Mouse (Mus musculus) heart, embryonic 13.5 days (tissue): ENCODE measurements around the gene Slc12a5. TPM values are rescaled to one million over a fixed set of nuclear protein-coding genes. Genes with fewer than 3 reads are reported as not detected.
A peak's percentile ranks its signal among the peaks of the same experiment; 100 is the strongest.

Experiments
- ATAC-seq: fragments of 200-750 bp; cut with Nextera tagmentation; 2 replicates; pipeline ENCODE4 v1.8.0; 2017; ENCODE audit warnings: moderate TSS enrichment; ENCODE audit not compliant: insufficient number of reproducible peaks, low FRiP score, low TSS enrichment; ENCODE audit errors: extremely low read depth
- H3K27ac ChIP-seq: fragments of 300-500 bp; sonication (generic); replicated peaks from 2 replicates; pipeline ENCODE4 v1.5.1; 2015; ENCODE audit warnings: moderate library complexity, mild to moderate bottlenecking, inconsistent platforms
- H3K27me3 ChIP-seq: fragments of 300-500 bp; sonication (generic); replicated peaks from 2 replicates; pipeline ENCODE4 v1.6.1; 2015; ENCODE audit warnings: mild to moderate bottlenecking, inconsistent platforms
- H3K36me3 ChIP-seq: fragments of 300-500 bp; sonication (generic); 2 replicates; pipeline ENCODE4 v1.6.1; 2015; ENCODE audit warnings: mild to moderate bottlenecking, inconsistent platforms
- H3K4me1 ChIP-seq: fragments of 300-500 bp; sonication (generic); 2 replicates; pipeline ENCODE4 v1.6.1; 2015; ENCODE audit warnings: inconsistent platforms
- H3K4me2 ChIP-seq: fragments of 300-500 bp; sonication (generic); 2 replicates; pipeline ENCODE4 v1.6.1; 2015; ENCODE audit warnings: inconsistent platforms, mild to moderate bottlenecking, moderate library complexity
- H3K4me3 ChIP-seq: fragments of 300-500 bp; sonication (generic); 2 replicates; pipeline ENCODE4 v1.5.1; 2015; ENCODE audit warnings: moderate library complexity, mild to moderate bottlenecking, inconsistent platforms
- H3K9ac ChIP-seq: fragments of 300-500 bp; sonication (generic); 2 replicates; pipeline ENCODE4 v1.6.1; 2015; ENCODE audit warnings: inconsistent platforms, mild to moderate bottlenecking, moderate library complexity
- H3K9me3 ChIP-seq: fragments of 300-500 bp; sonication (generic); 2 replicates; pipeline ENCODE4 v1.6.1; 2016; ENCODE audit warnings: inconsistent platforms
- WGBS: fragments of 180-500 bp; shearing (Covaris S2); methylation state at CpG from one replicate; pipeline ENCODE4 v1.1.7; 2015; ENCODE audit warnings: mixed read lengths; 5-methylcytosine and 5-hydroxymethylcytosine counted together
- polyA plus RNA-seq: library from polyadenylated mRNA; unstranded; fragments of >200 nt; fragmentation: Nextera tagmentation; extraction: Ambion mirVana; gene quantifications from 2 replicates; pipeline ENCODE4 v1.2.1, GENCODE M21; 2015

Gene Slc12a5
- polyA plus RNA-seq, 1 experiment from 2014 or later = 0.56 TPM

DNA sequence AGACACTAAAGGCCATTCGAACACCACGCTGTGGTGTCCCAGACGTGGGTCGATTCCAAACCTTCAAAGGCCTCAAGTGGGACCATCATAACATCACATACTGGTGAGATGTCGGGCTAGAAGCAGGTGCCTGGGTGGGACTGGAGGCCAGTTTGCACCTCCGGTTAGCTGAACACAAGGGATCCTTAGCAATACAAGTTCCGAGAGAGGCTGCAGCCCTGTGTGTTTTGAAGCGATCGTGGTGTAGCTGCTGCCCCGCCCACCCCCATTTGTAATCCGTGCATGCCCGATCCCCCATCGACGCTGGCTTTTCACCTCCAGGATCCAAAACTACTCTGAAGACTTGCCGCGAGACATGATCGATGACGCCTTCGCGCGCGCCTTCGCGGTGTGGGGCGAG lies 11.6 kb upstream of the Slc12a5 start:
- H3K4me1 ChIP-seq = peaks cover 14% of the 10 kb centered on the region
- no peak overlapping the region for H3K27ac ChIP-seq
- H3K4me3 ChIP-seq = peak overlapping the region; percentile 31
- no peak overlapping the region for H3K9ac ChIP-seq
- WGBS = 12% methylated on average over 25 of the region's 25 CpGs
- H3K4me2 ChIP-seq = peak overlapping the region; percentile 58
- ATAC-seq = no peak
- H3K27me3 ChIP-seq = peaks cover 92% of the 10 kb centered on the region
- H3K36me3 ChIP-seq = no peaks in the 10 kb centered on the region
- H3K9me3 ChIP-seq = 0 out of 2 replicates have a peak, but pooled peaks cover 3% of the 10 kb centered on the region

DNA sequence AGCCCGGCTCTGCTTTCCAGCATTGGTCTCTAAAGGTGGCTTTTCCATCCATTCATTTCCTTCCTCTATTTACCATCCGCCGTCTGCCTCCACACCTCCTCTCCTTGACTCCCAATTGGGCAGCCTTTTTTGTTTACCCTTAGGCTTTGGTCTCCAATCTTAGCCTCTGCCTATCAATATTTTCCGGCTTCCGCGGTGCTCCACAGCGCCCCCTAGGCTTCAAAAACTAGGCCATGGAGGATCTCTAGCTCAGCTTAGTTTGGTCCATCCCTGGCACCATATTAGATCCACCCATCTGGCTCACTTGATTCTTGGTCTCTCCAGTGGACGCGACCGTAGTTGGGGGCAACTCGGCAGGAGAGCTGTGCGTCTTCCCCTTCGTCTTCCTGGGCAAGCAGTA lies 10.1 kb upstream of the Slc12a5 start:
- 22% methylated on average over 13 of the region's 13 CpGs for WGBS
- ATAC-seq = no peak

DNA sequence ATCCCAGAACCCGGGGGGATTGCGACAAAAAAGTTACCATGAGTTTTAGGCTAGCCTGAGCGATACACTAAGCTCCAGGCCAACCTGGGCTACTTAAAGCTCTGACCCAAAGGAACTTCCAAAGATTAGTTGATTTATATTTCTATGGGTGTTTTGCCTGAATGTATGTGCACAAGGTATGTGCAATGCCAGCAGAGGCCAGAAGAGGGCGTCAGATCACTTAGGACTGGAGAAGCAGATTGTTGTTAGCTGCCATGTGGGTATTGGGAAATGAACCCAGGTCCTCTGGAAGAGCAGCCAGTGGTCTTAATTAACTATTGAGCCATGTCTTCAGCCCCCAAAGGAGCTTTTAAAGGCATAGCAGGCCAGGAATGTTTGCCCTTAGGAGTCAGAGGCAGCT lies 8.9 kb upstream of the Slc12a5 start:
- Histone ChIP-seq H3K9ac (no peak overlapping the region), H3K4me2 (no peak overlapping the region), H3K9me3 (0 out of 2 replicates have a peak, but pooled peaks cover 3% of the 10 kb centered on the region), H3K36me3 (no peaks in the 10 kb centered on the region), H3K4me3 (no peak overlapping the region), H3K4me1 (peaks cover 14% of the 10 kb centered on the region), H3K27ac (no peak overlapping the region), H3K27me3 (peaks cover 99% of the 10 kb centered on the region)
- no peak for ATAC-seq
- WGBS = 77% methylated on average over 4 of the region's 4 CpGs

More for the DNA sequence above, 10.1 kb upstream of the Slc12a5 start:
- H3K36me3 ChIP-seq = no peaks in the 10 kb centered on the region
- no peak overlapping the region for H3K9ac ChIP-seq
- H3K27me3 ChIP-seq = peaks cover 98% of the 10 kb centered on the region
- H3K27ac ChIP-seq = no peak overlapping the region
- H3K4me2 ChIP-seq = 0 out of 2 replicates have a peak overlapping the region, but pooled peaks have one; percentile 4
- no peak overlapping the region for H3K4me3 ChIP-seq
- peaks cover 14% of the 10 kb centered on the region for H3K4me1 ChIP-seq
- 0 out of 2 replicates have a peak, but pooled peaks cover 3% of the 10 kb centered on the region for H3K9me3 ChIP-seq

DNA sequence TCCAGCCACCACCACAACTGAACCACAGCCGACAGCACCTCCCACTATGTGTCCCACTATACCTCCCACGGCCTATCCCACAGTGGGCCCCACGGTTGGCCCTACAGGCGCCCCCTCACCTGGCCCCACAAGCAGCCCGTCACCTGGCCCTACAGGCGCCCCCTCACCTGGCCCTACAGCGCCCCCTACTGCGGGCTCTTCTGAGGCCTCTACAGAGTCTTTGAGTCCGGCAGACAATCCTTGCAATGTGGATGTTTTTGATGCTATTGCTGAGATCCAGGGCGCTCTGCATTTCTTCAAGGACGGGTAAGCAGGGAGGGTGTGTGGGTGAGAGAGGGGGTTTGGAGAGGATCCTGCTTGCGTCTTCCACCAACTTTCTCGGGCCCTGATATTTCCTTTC lies 8.2 kb upstream of the Slc12a5 start:
- Histone ChIP-seq H3K4me1 (peaks cover 14% of the 10 kb centered on the region), H3K36me3 (no peaks in the 10 kb centered on the region), H3K27me3 (peaks cover 97% of the 10 kb centered on the region), H3K4me3 (no peak overlapping the region), H3K9ac (no peak overlapping the region), H3K9me3 (0 out of 2 replicates have a peak, but pooled peaks cover 3% of the 10 kb centered on the region), H3K27ac (no peak overlapping the region), H3K4me2 (no peak overlapping the region)
- WGBS = 44% methylated on average over 13 of the region's 13 CpGs
- no peak for ATAC-seq

DNA sequence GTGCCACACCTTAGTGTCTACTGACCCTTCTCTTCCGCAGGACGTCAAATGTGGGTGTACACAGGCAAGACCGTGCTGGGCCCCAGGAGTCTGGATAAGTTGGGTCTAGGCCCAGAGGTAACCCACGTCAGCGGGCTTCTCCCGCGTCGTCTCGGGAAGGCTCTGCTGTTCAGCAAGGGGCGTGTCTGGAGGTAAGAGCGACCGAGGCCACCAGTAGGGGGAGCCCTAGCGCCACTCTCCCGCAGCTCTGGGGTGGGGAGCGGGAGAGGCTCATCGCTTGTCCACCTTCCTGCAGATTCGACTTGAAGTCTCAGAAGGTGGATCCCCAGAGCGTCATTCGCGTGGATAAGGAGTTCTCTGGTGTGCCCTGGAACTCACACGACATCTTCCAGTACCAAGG lies 7.4 kb upstream of the Slc12a5 start:
- Histone ChIP-seq H3K27me3 (peaks cover 95% of the 10 kb centered on the region), H3K4me3 (peak overlapping the region; percentile 4), H3K9ac (no peak overlapping the region), H3K36me3 (no peaks in the 10 kb centered on the region), H3K4me2 (peak overlapping the region; percentile 51), H3K27ac (no peak overlapping the region), H3K9me3 (0 out of 2 replicates have a peak, but pooled peaks cover 3% of the 10 kb centered on the region), H3K4me1 (peaks cover 14% of the 10 kb centered on the region)
- WGBS = 2% methylated on average over 21 of the region's 21 CpGs
- ATAC-seq = no peak

DNA sequence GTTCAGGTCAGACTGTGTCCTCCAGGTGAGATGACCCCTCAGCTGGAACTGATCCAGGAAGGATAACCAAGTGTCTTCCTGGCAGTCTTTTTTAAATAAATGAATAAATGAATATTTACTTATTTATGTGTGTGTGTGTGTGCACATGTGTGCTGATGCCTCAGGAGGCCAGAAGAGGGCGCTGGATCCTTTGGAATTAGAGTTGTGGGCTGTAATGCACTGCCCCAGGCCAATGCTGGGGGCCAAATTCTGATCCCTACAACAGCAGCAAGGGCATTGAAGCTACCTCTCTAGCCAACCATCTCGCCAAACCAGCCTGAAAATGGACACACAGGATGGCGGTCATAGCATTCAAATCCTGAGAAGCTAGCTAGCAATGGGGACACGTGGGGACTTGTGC lies 4.9 kb upstream of the Slc12a5 start:
- H3K9me3 ChIP-seq = 0 out of 2 replicates have a peak, but pooled peaks cover 3% of the 10 kb centered on the region
- peaks cover 76% of the 10 kb centered on the region for H3K27me3 ChIP-seq
- H3K36me3 ChIP-seq = no peaks in the 10 kb centered on the region
- H3K4me1 ChIP-seq = peaks cover 14% of the 10 kb centered on the region
- 64% methylated on average over 4 of the region's 4 CpGs for WGBS
- H3K4me2 ChIP-seq = no peak overlapping the region
- H3K4me3 ChIP-seq = no peak overlapping the region
- no peak for ATAC-seq
- no peak overlapping the region for H3K9ac ChIP-seq
- H3K27ac ChIP-seq = no peak overlapping the region

DNA sequence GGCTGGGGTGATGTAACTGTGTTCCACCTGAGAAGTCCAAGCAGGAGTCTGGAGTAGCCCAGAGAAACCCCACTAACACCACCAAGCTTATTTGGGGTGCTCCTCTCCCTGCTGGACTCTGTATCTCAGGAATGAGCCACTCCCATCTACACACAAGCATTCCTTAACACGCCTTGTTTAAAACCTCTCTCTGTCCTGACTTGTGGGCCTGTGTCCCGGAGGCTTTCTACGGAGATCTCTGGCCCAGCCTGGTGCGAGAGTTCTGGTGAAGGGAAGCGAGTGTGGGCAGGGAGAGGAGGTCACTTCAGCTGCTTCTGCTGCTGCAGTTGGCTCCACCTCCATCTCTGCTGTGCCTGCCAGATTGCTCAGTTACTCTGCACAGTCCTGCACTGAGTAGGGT lies 4.4 kb upstream of the Slc12a5 start:
- no peak for ATAC-seq
- Histone ChIP-seq H3K27me3 (peaks cover 73% of the 10 kb centered on the region), H3K27ac (no peak overlapping the region), H3K4me3 (no peak overlapping the region), H3K4me1 (peaks cover 18% of the 10 kb centered on the region), H3K36me3 (no peaks in the 10 kb centered on the region), H3K9me3 (0 out of 2 replicates have a peak, but pooled peaks cover 3% of the 10 kb centered on the region), H3K4me2 (no peak overlapping the region), H3K9ac (no peak overlapping the region)
- WGBS = 60% methylated on average over 5 of the region's 5 CpGs

DNA sequence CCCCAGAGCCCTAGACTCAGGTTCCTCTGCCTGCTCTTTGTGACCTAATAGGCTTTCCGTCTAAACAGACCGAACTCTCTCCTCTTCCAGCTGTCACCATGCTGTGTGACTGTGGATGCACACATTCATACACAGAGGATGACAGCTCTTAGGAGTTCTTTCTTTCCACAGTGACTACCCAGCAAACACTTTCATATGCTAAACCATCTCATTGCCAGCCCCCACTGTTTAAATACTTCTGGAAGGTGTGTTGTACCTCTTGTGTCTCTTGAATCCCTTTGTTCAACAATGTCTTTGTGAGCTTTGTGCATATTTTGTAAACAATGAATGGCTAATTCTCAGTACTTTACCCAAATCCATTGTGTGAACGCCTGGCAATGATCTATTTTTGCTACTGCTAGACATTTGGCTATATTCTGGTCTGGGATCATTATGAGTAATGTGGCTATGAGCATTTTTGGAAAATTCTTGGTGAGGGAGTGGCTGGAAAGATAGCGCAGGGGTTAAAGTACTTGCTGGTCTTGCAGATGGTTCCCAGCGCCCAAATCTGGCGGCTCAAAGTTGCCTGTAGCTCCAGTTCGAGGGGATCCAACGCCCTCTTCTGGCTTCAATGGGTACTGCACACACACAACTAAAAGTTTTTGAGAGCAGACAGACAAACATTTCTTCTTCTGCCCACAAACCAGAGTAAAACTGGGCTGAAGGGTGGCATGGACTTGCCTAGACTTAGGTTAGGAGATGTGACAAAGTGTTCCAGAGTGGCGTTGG lies 2.9 kb upstream of the Slc12a5 start:
- peaks cover 23% of the 10 kb centered on the region for H3K4me1 ChIP-seq
- no peaks in the 10 kb centered on the region for H3K9me3 ChIP-seq
- H3K27ac ChIP-seq = no peak overlapping the region
- no peak for ATAC-seq
- no peak overlapping the region for H3K4me2 ChIP-seq
- no peaks in the 10 kb centered on the region for H3K36me3 ChIP-seq
- WGBS = 58% methylated on average over 9 of the region's 9 CpGs
- H3K4me3 ChIP-seq = no peak overlapping the region
- no peak overlapping the region for H3K9ac ChIP-seq
- H3K27me3 ChIP-seq = peaks cover 73% of the 10 kb centered on the region

DNA sequence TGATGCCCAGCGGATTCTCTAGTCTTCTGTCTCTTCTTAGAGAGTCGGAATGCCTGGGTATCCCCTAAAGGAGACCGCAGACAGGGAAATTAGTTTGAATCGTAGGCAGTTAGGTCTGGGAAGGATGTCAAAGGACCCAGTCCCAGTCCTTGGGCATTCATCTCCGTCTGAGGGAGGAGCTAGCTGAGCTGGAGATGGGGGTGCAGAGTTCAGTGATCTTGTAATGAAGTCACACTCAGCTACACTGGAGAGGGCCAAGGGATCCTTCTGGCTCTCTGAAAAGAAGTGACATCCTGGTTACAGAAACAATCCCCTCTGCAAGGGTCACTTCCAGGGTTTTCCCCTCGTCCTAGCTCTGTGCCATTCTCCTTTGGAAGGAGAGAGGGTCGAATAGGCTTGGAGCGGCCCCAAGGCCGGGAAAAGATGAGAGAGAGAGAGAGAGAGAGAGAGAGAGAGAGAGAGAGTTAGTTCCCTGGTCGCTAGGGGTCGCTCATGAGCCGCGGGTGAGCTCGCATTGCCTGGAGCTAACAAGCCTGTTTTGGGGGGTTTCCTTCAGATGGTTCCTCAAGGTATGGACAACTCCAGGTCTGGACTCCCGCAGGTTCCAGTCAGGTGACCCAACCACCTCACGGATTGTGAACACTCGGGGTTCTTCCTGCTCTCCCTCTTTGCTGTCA lies 1.0 kb downstream of the Slc12a5 start:
- ATAC-seq = no peak
- WGBS = 8% methylated on average over 17 of the region's 17 CpGs
- H3K9ac ChIP-seq = peak overlapping the region; percentile 77; the same call in 1 of the 2 replicates
- peaks cover 16% of the 10 kb centered on the region for H3K4me1 ChIP-seq
- peak overlapping the region; percentile 75 for H3K4me2 ChIP-seq
- peaks cover 69% of the 10 kb centered on the region for H3K27me3 ChIP-seq
- H3K9me3 ChIP-seq = no peaks in the 10 kb centered on the region
- H3K4me3 ChIP-seq = peak overlapping the region; percentile 64; the same call in 1 of the 2 replicates
- no peak overlapping the region for H3K27ac ChIP-seq
- H3K36me3 ChIP-seq = no peaks in the 10 kb centered on the region

DNA sequence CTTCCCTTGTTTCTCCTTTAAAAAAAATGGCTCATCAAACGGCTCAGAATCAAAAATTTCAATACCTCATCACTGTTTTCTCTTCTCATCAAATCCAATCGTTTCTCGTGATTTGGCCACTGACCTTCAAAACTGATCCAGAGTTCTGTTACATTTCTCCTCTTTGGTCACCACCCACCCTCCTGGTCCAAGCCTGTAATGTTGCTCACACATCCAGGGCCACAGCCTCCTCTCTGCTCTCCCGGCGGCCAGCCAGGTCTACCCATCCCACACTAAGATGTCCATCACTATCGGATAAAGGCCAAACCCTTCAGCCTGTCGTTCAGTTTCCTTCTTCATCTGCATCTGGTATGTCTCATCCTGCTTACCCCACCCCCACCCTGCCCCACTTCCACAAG lies 1.6 kb downstream of the Slc12a5 start:
- Histone ChIP-seq H3K4me1 (peaks cover 16% of the 10 kb centered on the region), H3K27ac (no peak overlapping the region), H3K9me3 (no peaks in the 10 kb centered on the region), H3K4me2 (no peak overlapping the region), H3K4me3 (no peak overlapping the region), H3K27me3 (peaks cover 69% of the 10 kb centered on the region), H3K9ac (no peak overlapping the region), H3K36me3 (no peaks in the 10 kb centered on the region)
- WGBS = 30% methylated on average over 7 of the region's 7 CpGs
- ATAC-seq = no peak

DNA sequence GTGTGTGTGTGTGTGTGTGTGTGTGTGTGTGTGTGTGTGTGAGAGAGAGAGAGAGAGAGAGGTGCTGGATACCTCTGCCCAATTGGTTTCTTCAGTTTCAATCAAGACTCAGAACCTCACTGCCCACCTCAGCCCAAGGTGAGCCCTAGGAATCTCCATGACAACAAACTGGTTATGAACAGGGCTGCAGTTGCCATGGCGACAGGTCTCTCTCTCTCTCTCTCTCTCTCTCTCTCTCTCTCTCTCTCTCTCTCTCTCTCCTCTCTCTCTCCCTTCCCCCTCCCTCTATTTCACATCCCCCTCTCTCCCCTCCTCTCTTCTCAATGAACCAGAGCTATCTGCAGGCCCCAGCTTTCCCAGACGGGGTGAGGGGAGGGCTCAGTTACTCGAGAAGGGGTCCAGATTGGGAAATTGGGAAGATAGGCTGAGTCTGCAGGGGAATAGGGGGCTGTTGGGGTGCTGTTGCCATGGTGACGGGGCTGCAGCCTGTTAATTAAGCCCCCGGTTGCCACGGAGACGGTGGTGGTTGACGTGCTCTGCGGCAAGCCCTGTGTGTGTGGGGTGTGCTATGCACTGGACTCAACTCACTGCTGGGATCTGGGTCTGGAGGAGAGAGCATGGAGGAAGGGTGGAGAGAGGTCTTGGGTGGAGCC lies 3.8 kb downstream of the Slc12a5 start:
- H3K9ac ChIP-seq = no peak overlapping the region
- no peak overlapping the region for H3K4me3 ChIP-seq
- WGBS = 41% methylated on average over 8 of the region's 9 CpGs
- H3K4me2 ChIP-seq = no peak overlapping the region
- no peaks in the 10 kb centered on the region for H3K36me3 ChIP-seq
- H3K9me3 ChIP-seq = no peaks in the 10 kb centered on the region
- H3K4me1 ChIP-seq = peaks cover 24% of the 10 kb centered on the region
- H3K27me3 ChIP-seq = peaks cover 79% of the 10 kb centered on the region
- no peak for ATAC-seq
- H3K27ac ChIP-seq = no peak overlapping the region
